Mouse (Mus musculus): ENCODE data around the gene Cacng5. TPM values are rescaled to one million over a fixed set of nuclear protein-coding genes. Genes with fewer than 3 reads are reported as not detected.
A peak's percentile ranks its signal among the peaks of the same experiment; 100 is the strongest.

Gene Cacng5
- polyA plus RNA-seq (2016; fragmentation: Nextera tagmentation; extraction: Ambion mirVana) = 0.05 TPM in 2 replicates

GRCm38 (mm10) chr11:107914634-107915226 lies at the start of gene Cacng5:
Cacng5 (minus strand) TSS chr11:107915055.
- Histone ChIP-seq H3K4me3 (peak within 1 kb of the TSS; percentile 48), H3K27ac (no peak within 1 kb of the TSS), H3K4me1 (peaks cover 11% of the 10 kb centered on the region), H3K36me3 (no peaks in the 10 kb centered on the region), H3K27me3 (ENCODE audit: low read depth, poor library complexity, severe bottlenecking) (peaks cover 40% of the 10 kb centered on the region), H3K9me3 (replicated peaks) (no peaks in the 10 kb centered on the region)
- 7% methylated on average over 36 of the region's 36 CpGs for WGBS
- DNase-seq (ENCODE audit: low spot score) = peak; percentile 76

GRCm38 (mm10) chr11:107957566-107958350 lies 42.9 kb upstream of the Cacng5 start:
- Histone ChIP-seq H3K27me3 (ENCODE audit: low read depth, poor library complexity, severe bottlenecking) (no peaks in the 10 kb centered on the region), H3K9me3 (replicated peaks) (no peaks in the 10 kb centered on the region), H3K36me3 (no peaks in the 10 kb centered on the region), H3K4me1 (no peaks in the 10 kb centered on the region), H3K4me3 (no peak overlapping the region), H3K27ac (no peak overlapping the region)
- no peak for DNase-seq (ENCODE audit: low spot score)
- WGBS = 78% methylated on average over 13 of the region's 13 CpGs

GRCm38 (mm10) chr11:107955191-107956062 lies 40.6 kb upstream of the Cacng5 start:
- H3K36me3 ChIP-seq = no peaks in the 10 kb centered on the region
- DNase-seq (ENCODE audit: low spot score) = no peak
- no peaks in the 10 kb centered on the region for H3K27me3 ChIP-seq (ENCODE audit: low read depth, poor library complexity, severe bottlenecking)
- H3K9me3 ChIP-seq (replicated peaks) = no peaks in the 10 kb centered on the region
- no peak overlapping the region for H3K27ac ChIP-seq
- no peaks in the 10 kb centered on the region for H3K4me1 ChIP-seq
- WGBS = 91% methylated on average over 10 of the region's 10 CpGs
- no peak overlapping the region for H3K4me3 ChIP-seq

- 95% methylated on average over 11 of the region's 11 CpGs for WGBS
Observed at GRCm38 (mm10) chr11:107951431-107951830, 36.6 kb upstream of the Cacng5 start.

GRCm38 (mm10) chr11:107950658-107951057 lies 35.8 kb upstream of the Cacng5 start:
- WGBS = 96% methylated on average over 4 of the region's 4 CpGs
- Histone ChIP-seq H3K9me3 (replicated peaks) (no peaks in the 10 kb centered on the region), H3K4me1 (no peaks in the 10 kb centered on the region), H3K4me3 (no peak overlapping the region), H3K27ac (no peak overlapping the region), H3K36me3 (no peaks in the 10 kb centered on the region), H3K27me3 (ENCODE audit: low read depth, poor library complexity, severe bottlenecking) (no peaks in the 10 kb centered on the region)
- no peak for DNase-seq (ENCODE audit: low spot score)

More at GRCm38 (mm10) chr11:107951431-107951830, 36.6 kb upstream of the Cacng5 start:
- H3K4me1 ChIP-seq = no peaks in the 10 kb centered on the region
- no peak for DNase-seq (ENCODE audit: low spot score)
- no peaks in the 10 kb centered on the region for H3K36me3 ChIP-seq
- no peak overlapping the region for H3K27ac ChIP-seq
- H3K9me3 ChIP-seq (replicated peaks) = no peaks in the 10 kb centered on the region
- H3K4me3 ChIP-seq = no peak overlapping the region
- H3K27me3 ChIP-seq (ENCODE audit: low read depth, poor library complexity, severe bottlenecking) = no peaks in the 10 kb centered on the region

GRCm38 (mm10) chr11:107950211-107950610 lies 35.4 kb upstream of the Cacng5 start:
- H3K4me3 ChIP-seq = no peak overlapping the region
- no peaks in the 10 kb centered on the region for H3K27me3 ChIP-seq (ENCODE audit: low read depth, poor library complexity, severe bottlenecking)
- H3K4me1 ChIP-seq = no peaks in the 10 kb centered on the region
- 90% methylated on average over 9 of the region's 9 CpGs for WGBS
- DNase-seq (ENCODE audit: low spot score) = no peak
- no peaks in the 10 kb centered on the region for H3K9me3 ChIP-seq (replicated peaks)
- no peak overlapping the region for H3K27ac ChIP-seq
- no peaks in the 10 kb centered on the region for H3K36me3 ChIP-seq

GRCm38 (mm10) chr11:107947951-107948350 lies 33.1 kb upstream of the Cacng5 start:
- Histone ChIP-seq H3K4me1 (no peaks in the 10 kb centered on the region), H3K27ac (no peak overlapping the region), H3K36me3 (no peaks in the 10 kb centered on the region), H3K27me3 (ENCODE audit: low read depth, poor library complexity, severe bottlenecking) (no peaks in the 10 kb centered on the region), H3K9me3 (replicated peaks) (no peaks in the 10 kb centered on the region), H3K4me3 (no peak overlapping the region)
- WGBS = 95% methylated on average over 1 of the region's 1 CpGs
- DNase-seq (ENCODE audit: low spot score) = no peak

GRCm38 (mm10) chr11:107946823-107947222 lies 32.0 kb upstream of the Cacng5 start:
- no peak for DNase-seq (ENCODE audit: low spot score)
- Histone ChIP-seq H3K4me1 (no peaks in the 10 kb centered on the region), H3K27me3 (ENCODE audit: low read depth, poor library complexity, severe bottlenecking) (no peaks in the 10 kb centered on the region), H3K27ac (no peak overlapping the region), H3K9me3 (replicated peaks) (no peaks in the 10 kb centered on the region), H3K36me3 (no peaks in the 10 kb centered on the region), H3K4me3 (no peak overlapping the region)
- 79% methylated on average over 5 of the region's 5 CpGs for WGBS

- WGBS = 95% methylated on average over 2 of the region's 2 CpGs
Observed at GRCm38 (mm10) chr11:107936929-107937328, 22.1 kb upstream of the Cacng5 start.

GRCm38 (mm10) chr11:107931721-107932120 lies 16.9 kb upstream of the Cacng5 start:
- Histone ChIP-seq H3K27me3 (ENCODE audit: low read depth, poor library complexity, severe bottlenecking) (no peaks in the 10 kb centered on the region), H3K9me3 (replicated peaks) (no peaks in the 10 kb centered on the region), H3K36me3 (no peaks in the 10 kb centered on the region), H3K4me3 (no peak overlapping the region), H3K4me1 (peaks cover 13% of the 10 kb centered on the region), H3K27ac (no peak overlapping the region)
- 74% methylated on average over 7 of the region's 7 CpGs for WGBS
- DNase-seq (ENCODE audit: low spot score) = no peak

More at GRCm38 (mm10) chr11:107936929-107937328, 22.1 kb upstream of the Cacng5 start:
- H3K4me1 ChIP-seq = peaks cover 1% of the 10 kb centered on the region
- H3K27ac ChIP-seq = no peak overlapping the region
- H3K36me3 ChIP-seq = no peaks in the 10 kb centered on the region
- H3K4me3 ChIP-seq = no peak overlapping the region
- peaks cover 5% of the 10 kb centered on the region; the same call in 1 of the 2 replicates for H3K9me3 ChIP-seq (replicated peaks)
- H3K27me3 ChIP-seq (ENCODE audit: low read depth, poor library complexity, severe bottlenecking) = no peaks in the 10 kb centered on the region
- no peak for DNase-seq (ENCODE audit: low spot score)

GRCm38 (mm10) chr11:107931288-107931687 lies 16.4 kb upstream of the Cacng5 start:
- H3K4me3 ChIP-seq = no peak overlapping the region
- no peaks in the 10 kb centered on the region for H3K36me3 ChIP-seq
- no peak for DNase-seq (ENCODE audit: low spot score)
- H3K9me3 ChIP-seq (replicated peaks) = no peaks in the 10 kb centered on the region
- no peak overlapping the region for H3K27ac ChIP-seq
- WGBS = 90% methylated on average over 11 of the region's 11 CpGs
- H3K27me3 ChIP-seq (ENCODE audit: low read depth, poor library complexity, severe bottlenecking) = no peaks in the 10 kb centered on the region
- H3K4me1 ChIP-seq = peaks cover 13% of the 10 kb centered on the region

GRCm38 (mm10) chr11:107929712-107930111 lies 14.9 kb upstream of the Cacng5 start:
- no peaks in the 10 kb centered on the region for H3K36me3 ChIP-seq
- no peak for DNase-seq (ENCODE audit: low spot score)
- H3K4me1 ChIP-seq = peaks cover 13% of the 10 kb centered on the region
- no peak overlapping the region for H3K27ac ChIP-seq
- no peaks in the 10 kb centered on the region for H3K9me3 ChIP-seq (replicated peaks)
- 48% methylated on average over 3 of the region's 3 CpGs for WGBS
- H3K27me3 ChIP-seq (ENCODE audit: low read depth, poor library complexity, severe bottlenecking) = no peaks in the 10 kb centered on the region
- no peak overlapping the region for H3K4me3 ChIP-seq

Data from limb, embryonic 10.5 days (tissue).